Mouse (Mus musculus) kidney, postnatal 0 days (tissue): Measurements from ENCODE around the gene Pecam1. TPM values are rescaled to one million over a fixed set of nuclear protein-coding genes. Genes with fewer than 3 reads are reported as not detected.

Experiments used
- ATAC-seq: fragments of 200-750 bp; cut with Nextera tagmentation; replicated peaks from 2 replicates; pipeline ENCODE4 v1.8.0; 2017; ENCODE audit warnings: low read depth, moderate number of reproducible peaks, moderate TSS enrichment, moderate library complexity; ENCODE audit not compliant: low FRiP score
- DNase-seq: peaks from one replicate; pipeline ENCODE4 v3.0.0-alpha.2; 2016; ENCODE audit warnings: low spot score
- H3K27ac ChIP-seq: fragments of 300-500 bp; sonication (generic); 2 replicates; pipeline ENCODE4 v1.5.1; 2014; ENCODE audit warnings: mild to moderate bottlenecking
- H3K27me3 ChIP-seq: fragments of 300-500 bp; sonication (generic); 2 replicates; pipeline ENCODE4 v1.6.1; 2014; ENCODE audit warnings: low read length, mixed read lengths; ENCODE audit not compliant: insufficient read depth
- H3K36me3 ChIP-seq: fragments of 300-500 bp; sonication (generic); 2 replicates; pipeline ENCODE4 v1.6.1; 2014; ENCODE audit warnings: low read length, mixed read lengths; ENCODE audit not compliant: insufficient read depth
- H3K4me1 ChIP-seq: fragments of 300-500 bp; sonication (generic); replicated peaks from 2 replicates; pipeline ENCODE4 v1.6.1; 2014; ENCODE audit warnings: antibody characterized with exemption, low read length, mixed read lengths; ENCODE audit not compliant: insufficient read depth
- H3K4me2 ChIP-seq: fragments of 300-500 bp; sonication (generic); 2 replicates; pipeline ENCODE4 v1.6.1; 2014; ENCODE audit warnings: mild to moderate bottlenecking, low read length, moderate library complexity, mixed read lengths
- H3K4me3 ChIP-seq: fragments of 300-500 bp; sonication (generic); replicated peaks from 2 replicates; pipeline ENCODE4 v1.5.1; 2014; ENCODE audit warnings: low read depth, low read length
- H3K9ac ChIP-seq: fragments of 300-500 bp; sonication (generic); 2 replicates; pipeline ENCODE4 v1.6.1; 2014; ENCODE audit warnings: low read depth, low read length
- H3K9me3 ChIP-seq: fragments of 300-500 bp; sonication (generic); replicated peaks from 2 replicates; pipeline ENCODE4 v1.6.1; 2016; ENCODE audit warnings: low read length, inconsistent platforms, mixed read lengths
- CTCF ChIP-seq: IDR thresholded peaks from 2 replicates; pipeline ENCODE4 v1.5.1; 2016; ENCODE audit warnings: antibody characterized with exemption, low read depth, mild to moderate bottlenecking, moderate library complexity
- WGBS: fragments of 180-500 bp; shearing (Covaris S2); extraction: QIAGEN DNeasy Blood & Tissue Kit; methylation state at CpG from one replicate; pipeline ENCODE4 v1.1.7; 2014; 5-methylcytosine and 5-hydroxymethylcytosine counted together
- polyA plus RNA-seq: library from polyadenylated mRNA; unstranded; fragments of >200 nt; fragmentation: Nextera tagmentation; extraction: Ambion mirVana; gene quantifications from 2 replicates; pipeline ENCODE4 v1.2.1, GENCODE M21; 2015

The Pecam1 gene
- polyA plus RNA-seq, 1 experiment from 2014 or later, result 54.1 TPM

DNA sequence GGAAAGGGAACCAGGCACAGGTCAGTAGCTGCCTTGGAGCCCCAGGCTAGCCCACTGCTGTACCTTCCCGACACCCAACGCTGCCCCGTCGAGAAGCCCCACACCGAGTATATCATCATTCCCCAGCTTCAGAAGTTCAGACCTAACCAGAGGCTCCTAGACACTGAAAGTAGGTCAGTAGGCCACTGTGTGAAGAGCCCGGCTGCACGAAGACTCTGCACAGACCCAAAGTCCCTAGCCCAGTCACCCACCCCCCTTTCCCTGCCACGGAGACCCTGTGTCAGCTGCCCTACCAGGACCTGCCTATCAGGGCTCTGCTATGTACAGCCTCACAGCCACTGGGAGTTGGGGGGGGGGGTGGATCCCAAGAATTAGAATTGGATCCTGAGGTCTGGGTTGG, 78.6 kb downstream of the Pecam1 start:
- Histone ChIP-seq H3K9me3 (no peaks in the 10 kb centered on the region), H3K4me1 (peaks cover 13% of the 10 kb centered on the region; the same call in 1 of the 2 replicates), H3K36me3 (no peaks in the 10 kb centered on the region), H3K27me3 (no peaks in the 10 kb centered on the region), H3K9ac (no peak overlapping the region), H3K4me2 (no peak overlapping the region), H3K4me3 (no peak overlapping the region), H3K27ac (no peak overlapping the region)
- DNase-seq, result no peak
- no peak for TF ChIP-seq CTCF
- WGBS, result 95% methylated on average over 8 of the region's 8 CpGs
- no peak for ATAC-seq

- H3K4me2 ChIP-seq, result no peak overlapping the region
- no peaks in the 10 kb centered on the region for H3K27me3 ChIP-seq
- no peaks in the 10 kb centered on the region for H3K9me3 ChIP-seq
- H3K4me1 ChIP-seq, result peaks cover 13% of the 10 kb centered on the region; the same call in 1 of the 2 replicates
- no peak for ATAC-seq
- H3K9ac ChIP-seq, result no peak overlapping the region
- no peaks in the 10 kb centered on the region for H3K36me3 ChIP-seq
- no peak overlapping the region for H3K27ac ChIP-seq
- no peak for TF ChIP-seq CTCF
- DNase-seq, result no peak
- 54% methylated on average over 4 of the region's 4 CpGs for WGBS
- no peak overlapping the region for H3K4me3 ChIP-seq
These were observed 79.4 kb downstream of the Pecam1 start for GRCm38 (mm10) chr11:106670951-106671478.

DNA sequence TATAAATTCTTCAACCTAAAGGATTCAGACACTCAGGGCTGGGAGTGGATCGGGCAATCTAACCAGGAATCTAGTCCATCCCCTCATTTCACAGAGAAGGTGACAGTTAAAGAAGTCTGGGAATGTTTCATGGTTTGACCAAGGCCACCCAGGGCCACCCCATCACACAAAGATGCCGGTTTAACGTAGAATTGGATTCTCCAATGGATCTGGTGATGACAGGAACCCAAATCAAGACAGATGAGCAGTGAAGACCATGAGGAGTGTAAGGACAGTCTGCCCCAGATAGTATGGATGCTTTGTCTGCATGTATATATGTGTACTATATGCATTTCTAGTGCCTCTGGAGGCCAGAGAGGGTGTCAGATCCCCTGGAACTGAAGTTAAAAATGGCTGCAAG, 80.2 kb downstream of the Pecam1 start:
- no peak for ATAC-seq
- H3K27me3 ChIP-seq, result no peaks in the 10 kb centered on the region
- no peak for DNase-seq
- no peak overlapping the region for H3K9ac ChIP-seq
- WGBS, result 86% methylated on average over 3 of the region's 3 CpGs
- no peak for TF ChIP-seq CTCF
- H3K9me3 ChIP-seq, result no peaks in the 10 kb centered on the region
- H3K36me3 ChIP-seq, result no peaks in the 10 kb centered on the region
- no peak overlapping the region for H3K27ac ChIP-seq
- H3K4me3 ChIP-seq, result no peak overlapping the region
- H3K4me1 ChIP-seq, result peaks cover 6% of the 10 kb centered on the region; the same call in 1 of the 2 replicates
- no peak overlapping the region for H3K4me2 ChIP-seq

DNA sequence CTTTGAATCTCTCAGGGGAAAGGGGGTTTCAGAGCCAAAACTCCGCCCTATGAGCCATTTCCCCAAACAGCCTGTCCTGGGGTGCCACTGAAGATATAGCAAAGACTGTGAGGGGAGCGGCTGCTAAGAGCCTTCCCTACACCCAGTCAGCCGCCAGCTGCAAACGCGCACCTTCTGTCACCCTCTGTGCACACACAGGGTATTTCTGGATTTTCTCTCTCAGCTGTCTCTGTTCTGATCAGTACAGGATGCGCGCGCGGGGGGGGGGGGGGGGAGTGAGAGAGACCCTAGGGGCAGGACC, 80.6 kb downstream of the Pecam1 start:
- Histone ChIP-seq H3K27ac (no peak overlapping the region), H3K36me3 (no peaks in the 10 kb centered on the region), H3K27me3 (no peaks in the 10 kb centered on the region), H3K4me2 (no peak overlapping the region), H3K9me3 (no peaks in the 10 kb centered on the region), H3K4me3 (no peak overlapping the region), H3K4me1 (peaks cover 2% of the 10 kb centered on the region; the same call in 1 of the 2 replicates), H3K9ac (no peak overlapping the region)
- ATAC-seq (no peak), DNase-seq (no peak)
- TF ChIP-seq CTCF, result no peak
- 47% methylated on average over 5 of the region's 9 CpGs for WGBS

DNA sequence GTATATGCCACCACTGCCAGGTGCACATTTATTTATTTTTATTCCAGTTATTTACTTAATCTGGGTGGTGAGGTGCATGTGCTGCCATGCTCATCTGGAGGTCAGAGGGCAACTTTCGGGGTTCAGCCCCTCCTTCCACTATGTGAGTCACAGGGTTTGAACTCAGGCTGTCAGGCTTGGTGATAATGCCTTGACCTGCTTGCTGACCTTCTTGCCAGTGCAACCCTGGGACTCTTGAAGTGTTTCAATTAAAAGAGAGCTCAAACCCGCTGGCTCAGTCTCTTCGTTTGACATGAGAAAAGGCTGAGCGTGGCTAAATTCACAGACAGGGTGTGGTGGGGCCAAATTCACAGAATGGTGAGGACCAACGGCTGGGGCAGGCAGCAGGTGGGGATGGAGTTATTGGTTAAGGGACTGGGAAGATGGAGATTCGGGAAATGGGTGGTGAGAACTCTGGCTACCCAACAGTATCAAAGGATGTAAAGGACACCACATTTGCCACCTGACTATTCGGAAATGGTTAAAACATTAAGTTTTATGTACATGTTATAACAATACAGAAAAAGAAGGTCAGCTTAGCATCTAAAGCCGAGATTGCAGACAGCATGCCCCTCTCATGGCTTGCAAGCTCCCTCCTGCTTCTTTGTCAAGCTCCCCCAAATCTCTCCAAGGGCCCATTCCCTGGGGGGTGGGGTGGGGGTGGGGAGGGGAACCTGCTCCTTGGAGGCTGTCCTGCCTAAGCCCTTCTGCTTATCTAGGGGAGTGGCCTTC, 81.1 kb downstream of the Pecam1 start:
- WGBS, result 51% methylated on average over 8 of the region's 8 CpGs

GRCm38 (mm10) chr11:106668336-106668735, 82.1 kb downstream of the Pecam1 start:
- no peak overlapping the region for H3K4me3 ChIP-seq
- no peak overlapping the region for H3K27ac ChIP-seq
- H3K9me3 ChIP-seq, result no peaks in the 10 kb centered on the region
- 61% methylated on average over 7 of the region's 7 CpGs for WGBS
- no peaks in the 10 kb centered on the region for H3K27me3 ChIP-seq
- H3K36me3 ChIP-seq, result no peaks in the 10 kb centered on the region
- H3K4me1 ChIP-seq, result no peaks in the 10 kb centered on the region
- H3K4me2 ChIP-seq, result no peak overlapping the region
- DNase-seq (no peak), ATAC-seq (no peak)
- no peak overlapping the region for H3K9ac ChIP-seq
- no peak for TF ChIP-seq CTCF

More for the DNA sequence above, 81.1 kb downstream of the Pecam1 start:
- no peak for ATAC-seq
- no peaks in the 10 kb centered on the region for H3K4me1 ChIP-seq
- H3K27ac ChIP-seq, result no peak overlapping the region
- no peak for TF ChIP-seq CTCF
- H3K9me3 ChIP-seq, result no peaks in the 10 kb centered on the region
- no peak overlapping the region for H3K9ac ChIP-seq
- no peak overlapping the region for H3K4me3 ChIP-seq
- H3K36me3 ChIP-seq, result no peaks in the 10 kb centered on the region
- DNase-seq, result no peak
- H3K27me3 ChIP-seq, result no peaks in the 10 kb centered on the region
- no peak overlapping the region for H3K4me2 ChIP-seq
